Mouse (Mus musculus) right cerebral cortex, adult 18-20 months (tissue): ENCODE measurements at regions not wholly inside any gene's neighbourhood (a gene's known extent, or its start where the extent isn't known, plus 50 kb on each side); places are given as distances from the start of the nearest gene placed in this dataset.

Experiments used
- DNase-seq: peaks from one replicate; pipeline ENCODE4 v3.0.0; 2022; ENCODE audit warnings: mixed read lengths

GRCm38 (mm10) chr13:18063677-18064076 is 70.5 kb upstream of the Yae1d1 start:
- DNase-seq = no peak

GRCm38 (mm10) chr13:18060265-18060664 is 67.1 kb upstream of the Yae1d1 start:
- no peak for DNase-seq

- DNase-seq = peak; percentile 64
Observed at GRCm38 (mm10) chr13:18057231-18057912, 64.2 kb upstream of the Yae1d1 start.

- no peak for DNase-seq
Observed at GRCm38 (mm10) chr13:18056816-18057215, 63.7 kb upstream of the Yae1d1 start.

- DNase-seq = no peak
Observed at GRCm38 (mm10) chr13:18043154-18043553, 50.0 kb upstream of the Yae1d1 start.
